Mouse (Mus musculus) neural tube, embryonic 10.5 days (tissue): Measurements from ENCODE around the gene Tbcel.

Experiments used
- DNase-seq: peaks from one replicate; pipeline ENCODE4 v3.0.0-alpha.2; 2017; ENCODE audit warnings: low spot score; ENCODE audit errors: extremely low spot score

Tbcel gene

DNA sequence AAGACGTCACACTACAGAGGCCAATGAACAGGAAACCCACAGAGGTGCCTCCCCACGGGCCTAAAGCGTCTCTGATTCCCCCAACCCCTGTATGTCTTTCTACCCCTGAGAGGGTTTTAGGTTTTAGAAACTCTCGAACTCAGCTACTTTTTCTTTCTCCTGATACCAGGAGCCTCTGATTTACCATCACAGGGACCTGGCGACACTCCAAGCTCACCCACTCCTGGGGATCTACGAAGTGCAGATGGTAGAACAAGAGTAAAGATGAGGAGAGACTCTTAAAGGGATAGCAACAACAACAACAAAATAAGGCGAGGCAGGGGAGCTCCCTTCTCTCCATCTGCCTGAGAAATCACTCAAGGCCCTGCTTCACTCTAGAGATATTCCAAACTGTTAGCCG is 120.6 kb downstream of the Tbcel start:
- DNase-seq, result no peak

DNA sequence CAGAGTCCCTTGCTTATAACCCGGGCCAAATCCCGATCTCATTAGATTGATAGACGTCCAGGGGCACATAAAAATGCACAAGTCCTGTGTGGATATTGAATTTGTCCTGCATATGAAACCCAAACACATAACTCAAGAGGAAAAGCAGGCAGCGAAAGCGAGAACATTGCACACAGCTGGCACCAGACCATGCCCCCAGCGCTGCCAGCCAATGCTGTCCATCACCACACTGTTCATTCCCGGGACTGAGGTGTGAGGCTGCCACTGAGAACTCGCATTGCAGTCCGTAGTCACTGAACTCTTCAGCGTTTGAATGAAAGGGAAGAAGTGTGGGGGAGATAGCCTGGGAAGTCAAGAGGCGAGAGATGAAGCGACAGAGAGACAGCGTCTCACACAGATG is 122.0 kb downstream of the Tbcel start:
- DNase-seq, result no peak

DNA sequence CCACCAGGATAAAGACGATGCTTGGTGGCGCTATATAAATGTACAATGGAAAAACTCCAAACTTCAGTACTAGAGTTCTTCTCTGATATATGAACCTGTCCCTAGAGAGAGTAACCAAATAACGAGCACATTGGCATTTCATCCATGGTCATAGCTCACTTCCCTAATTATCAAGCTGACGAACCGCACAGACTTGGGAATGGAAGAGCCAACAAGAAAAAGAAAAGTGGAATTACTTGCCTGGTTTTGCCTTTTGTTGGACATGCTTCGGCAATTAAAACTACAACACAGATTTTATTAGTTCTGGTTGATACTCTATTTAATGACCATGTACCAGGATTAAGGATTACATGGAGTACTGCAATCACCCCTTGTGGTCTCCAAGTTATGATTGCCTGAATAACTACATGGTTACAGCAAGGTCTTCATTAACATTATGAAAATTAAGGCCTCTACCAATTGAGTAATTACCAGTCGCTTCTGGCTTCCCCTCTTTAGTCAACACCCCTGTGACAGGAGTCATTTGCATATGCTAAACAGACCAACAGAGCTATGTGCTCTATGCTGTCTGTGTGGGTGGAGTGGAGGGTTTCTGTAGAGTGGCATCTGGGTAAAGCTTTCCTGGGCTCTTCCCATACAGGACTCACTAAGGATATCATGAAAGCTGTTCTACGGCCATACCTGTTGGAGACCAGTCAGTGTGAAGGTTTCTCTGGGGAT is 124.8 kb downstream of the Tbcel start:
- no peak for DNase-seq

DNA sequence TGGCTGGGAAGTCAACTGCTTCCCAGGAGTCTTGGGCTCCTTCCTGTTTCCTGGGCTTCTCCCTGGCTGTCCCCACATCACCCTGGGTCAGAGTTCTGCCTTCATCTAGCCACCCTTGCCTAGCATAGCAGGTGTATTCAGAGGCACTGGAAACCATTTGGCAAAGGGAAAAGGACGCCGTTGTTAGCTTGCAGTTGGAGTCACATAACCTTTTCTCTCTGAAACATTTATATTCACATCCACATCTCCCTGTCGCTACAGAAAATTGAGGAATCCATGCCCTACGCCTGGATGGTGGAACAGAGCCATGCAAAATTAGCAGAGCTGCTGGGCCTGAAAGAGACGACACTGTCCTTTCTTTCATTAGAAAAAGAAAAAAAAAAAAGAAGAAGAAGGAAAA is 125.5 kb downstream of the Tbcel start:
- no peak for DNase-seq

DNA sequence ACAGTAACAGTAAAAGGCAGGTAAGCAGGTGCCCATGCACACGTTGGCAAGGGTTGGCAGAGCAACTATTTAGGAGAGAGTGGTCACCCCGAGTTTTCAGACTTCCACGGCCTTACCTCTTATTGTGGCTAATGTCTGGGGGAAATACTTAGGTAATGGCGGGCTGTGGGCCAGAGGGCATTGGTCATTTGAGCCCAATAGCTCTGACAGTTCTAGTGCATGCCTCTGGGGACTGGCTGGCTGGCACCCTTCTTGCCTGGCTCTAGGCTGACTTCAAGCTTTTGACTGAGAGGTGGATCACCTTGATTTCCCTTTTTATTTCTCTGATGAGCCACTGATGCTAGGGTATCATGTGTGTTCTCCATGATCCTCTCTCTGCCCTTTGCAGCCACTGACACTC is 129.5 kb downstream of the Tbcel start:
- DNase-seq, result no peak

DNA sequence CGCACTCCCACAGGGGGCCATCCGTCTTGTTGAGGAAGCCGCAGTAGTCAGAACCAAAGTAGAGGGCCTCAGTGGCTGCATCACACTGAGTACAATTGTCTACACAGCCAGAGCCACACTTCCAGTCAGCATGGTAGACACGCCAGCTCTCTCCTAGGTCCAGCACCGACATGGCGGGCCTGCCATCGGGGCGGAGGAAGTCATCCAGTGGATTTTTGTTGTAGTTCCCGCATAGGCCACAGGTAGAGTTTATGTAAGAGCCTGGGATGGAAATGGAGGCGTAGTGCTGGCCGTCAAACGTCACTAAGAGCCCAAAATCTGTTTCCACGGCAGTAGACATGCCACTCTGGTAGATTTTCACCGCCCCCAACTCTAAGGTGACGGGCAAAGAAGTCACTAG is 130.0 kb downstream of the Tbcel start:
- DNase-seq, result no peak

DNA sequence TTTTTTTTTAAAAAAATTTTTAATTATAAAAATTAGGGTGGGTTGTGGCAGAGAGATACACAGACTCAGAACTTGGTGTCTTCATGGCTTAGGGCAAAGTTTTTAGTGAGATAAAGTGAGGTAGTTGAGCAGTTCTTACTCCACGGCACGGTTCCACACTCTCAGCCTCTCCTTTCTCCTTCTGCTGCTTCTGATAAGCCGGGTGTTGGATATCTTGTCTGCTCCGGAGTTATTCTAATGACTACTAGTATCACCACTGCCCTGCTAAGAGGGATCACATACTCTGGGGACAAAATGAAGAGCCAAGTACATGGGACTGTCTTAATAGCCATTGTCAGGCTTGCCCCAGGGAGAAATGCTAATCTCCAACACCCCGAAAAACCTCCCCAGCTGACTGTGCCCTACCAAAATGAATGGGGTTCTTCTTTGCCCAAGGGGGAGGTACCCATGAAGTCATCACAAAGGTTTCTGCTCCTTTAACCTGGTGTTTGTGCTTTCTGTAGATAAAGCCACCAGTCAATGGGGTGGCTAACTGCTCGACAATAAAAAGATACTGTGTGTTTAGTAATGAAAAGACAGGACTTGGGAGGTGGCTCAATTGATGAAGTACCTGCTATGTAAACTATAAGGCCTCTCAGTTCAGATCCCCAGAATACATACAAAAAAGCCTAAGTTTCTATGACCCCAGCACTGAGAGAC is 135.8 kb downstream of the Tbcel start:
- no peak for DNase-seq
